Mouse (Mus musculus): ENCODE results near the gene Gm3435.
"Not testable (repeated sequence)": the region's sequence is repeated elsewhere in the genome, so short reads cannot be mapped to it uniquely, and the experiment has no call there.

DNA sequence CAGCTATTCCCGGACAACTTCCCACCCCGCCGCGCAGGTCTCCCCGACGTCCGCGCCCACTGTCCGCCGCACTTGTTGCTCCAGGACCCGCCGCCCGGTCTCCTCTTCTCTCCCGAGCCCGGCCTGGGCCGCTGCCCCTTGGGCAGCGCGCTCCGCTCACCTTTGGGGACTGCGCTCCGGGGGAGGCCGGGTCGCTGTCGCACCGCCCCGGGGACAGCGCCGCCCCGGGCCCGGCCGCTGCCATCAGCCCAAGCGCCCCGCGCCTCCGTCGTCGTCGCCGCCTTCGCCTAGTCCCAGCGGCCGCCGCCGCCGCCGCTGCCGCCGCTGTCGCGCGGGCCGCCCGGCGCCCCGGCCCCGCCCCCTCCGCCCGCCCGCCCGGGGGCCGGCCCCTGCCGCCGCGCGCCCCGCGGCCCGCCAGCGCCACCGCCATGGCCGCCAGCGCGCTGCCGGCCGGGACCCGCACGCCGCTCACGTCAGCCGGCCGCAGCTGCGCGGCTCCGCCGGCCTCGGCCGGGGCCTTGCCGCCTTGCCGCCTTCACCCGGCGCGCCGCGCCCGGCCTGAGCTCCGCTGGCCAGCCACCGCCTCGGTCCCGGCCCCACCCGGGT lies 48.9 kb upstream of the Gm3435 start, which contains the start of gene Phf10:
- not testable (repeated sequence) for TF ChIP-seq GATA1, TAL1 (IDR thresholded peaks at IDR 0.05; ENCODE audit: low read length)

Measured in erythroblast, embryonic 14.5 days (primary cell).